Mouse (Mus musculus): ENCODE results near the gene Rilpl1. TPM values are rescaled to one million over a fixed set of nuclear protein-coding genes. Genes with fewer than 3 reads are reported as not detected.
"Not testable (repeated sequence)": the region's sequence is repeated elsewhere in the genome, so short reads cannot be mapped to it uniquely, and the experiment has no call there.

Rilpl1 gene
- 11.6 and 12.8 TPM in 2 replicates for polyA plus RNA-seq (2015; fragmentation: Nextera tagmentation; extraction: Ambion mirVana)

DNA sequence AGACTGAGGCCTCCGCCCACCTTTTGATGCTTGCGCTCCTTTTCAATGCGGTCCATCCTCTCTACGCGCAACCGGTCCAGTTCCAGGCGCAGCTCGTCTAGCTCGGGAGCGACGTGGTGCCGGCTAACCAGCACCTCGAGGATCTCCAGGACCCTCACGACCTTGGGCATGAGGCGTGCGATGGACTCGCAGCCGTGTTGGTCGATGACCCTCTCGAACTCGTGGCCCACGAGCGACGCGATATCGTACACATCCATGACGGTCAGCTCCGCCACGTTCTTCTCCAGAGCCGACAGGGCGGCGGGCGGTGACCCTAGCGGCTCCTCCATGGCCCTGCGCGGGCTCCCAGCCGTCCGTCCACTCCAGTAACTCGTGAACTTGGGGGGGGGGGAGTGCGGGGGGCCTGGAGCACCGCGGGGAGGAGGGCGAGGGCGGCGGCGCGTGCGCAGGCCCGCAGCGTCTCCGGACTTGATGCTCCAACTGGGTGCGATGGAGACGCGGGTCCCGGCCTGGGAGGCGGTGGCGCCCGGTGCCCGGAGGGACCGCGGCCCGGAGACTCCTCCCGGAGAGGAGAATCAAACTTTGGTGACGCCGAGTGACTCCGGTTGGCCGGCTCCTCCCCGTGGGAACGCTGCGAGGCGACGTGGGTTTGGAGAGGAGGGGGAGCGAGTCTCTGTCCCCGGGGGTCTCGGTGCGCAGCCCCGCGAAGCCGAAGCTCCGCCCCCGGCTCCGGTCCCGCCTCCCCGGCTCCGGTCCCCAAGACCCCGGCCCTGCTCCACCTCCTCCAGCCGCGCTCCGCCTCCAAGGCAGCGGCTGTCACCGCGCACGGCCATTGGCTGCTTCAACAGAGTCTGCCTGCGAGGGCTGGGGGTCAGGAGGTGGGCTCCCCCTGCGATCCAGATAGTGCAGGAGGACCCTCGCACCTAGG is at the start of gene Rilpl1:
Gene Rilpl1 (minus strand): TSS at position 737 of the 928 bp plus-strand sequence.
- Histone ChIP-seq H3K9me3 (no peaks in the 10 kb centered on the region), H3K4me3 (peak within 1 kb of the TSS; percentile 56), H3K9ac (replicated peaks) (peak within 1 kb of the TSS; percentile 58), H3K27me3 (no peaks in the 10 kb centered on the region), H3K4me1 (peaks cover 33% of the 10 kb centered on the region), H3K4me2 (replicated peaks) (peak within 1 kb of the TSS; percentile 78), H3K36me3 (no peaks in the 10 kb centered on the region), H3K27ac (replicated peaks) (peak within 1 kb of the TSS; percentile 74)
- WGBS = 1% methylated on average over 76 of the region's 96 CpGs
- peak; percentile 95 for ATAC-seq (replicated peaks)

DNA sequence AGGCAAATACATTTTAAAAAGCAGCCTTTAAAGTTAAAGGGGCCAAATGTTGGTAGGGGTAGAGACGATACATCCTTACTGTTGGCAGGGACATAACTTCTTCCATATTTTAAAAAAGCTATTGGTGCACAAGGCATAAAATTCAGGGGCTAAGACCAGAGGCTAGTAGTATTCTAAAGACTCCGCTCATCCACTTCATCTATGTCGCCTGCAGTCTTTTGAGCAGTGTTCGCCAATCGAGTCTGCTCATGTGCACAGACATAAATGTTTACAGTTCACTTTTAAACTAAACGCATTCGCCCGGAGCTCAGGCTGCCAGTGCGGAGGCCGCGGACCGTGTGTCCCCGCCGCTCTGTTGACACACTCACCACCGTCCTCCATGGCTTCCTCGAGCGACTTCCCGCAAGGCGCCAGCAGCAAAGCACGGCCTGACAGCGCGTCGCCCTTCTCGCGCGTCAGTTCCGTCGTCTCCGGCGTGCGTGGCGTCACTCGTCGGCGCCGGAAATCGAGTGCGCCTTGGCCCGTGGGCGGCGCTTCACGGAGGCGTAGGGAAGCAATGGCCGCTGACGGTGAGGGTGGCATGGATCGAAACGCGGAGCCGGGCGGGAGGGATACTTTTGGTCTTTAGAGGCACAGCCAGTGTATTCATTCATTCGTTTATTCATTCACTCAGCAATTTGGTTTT is 47.6 kb upstream of the Rilpl1 start, which contains the start of the genes Eif2b1 and Gtf2h3:
Gene Eif2b1 (minus strand): TSS at position 499 of the 685 bp plus-strand sequence.
Gene Gtf2h3 (plus strand): TSS at position 508 of the 685 bp plus-strand sequence.
- Histone ChIP-seq H3K9ac (replicated peaks) (peak within 1 kb of the TSS; percentile 76), H3K27me3 (no peaks in the 10 kb centered on the region), H3K27ac (replicated peaks) (peak within 1 kb of the TSS; percentile 64), H3K4me2 (replicated peaks) (peak within 1 kb of the TSS; percentile 90), H3K9me3 (no peaks in the 10 kb centered on the region), H3K36me3 (peaks cover 40% of the 10 kb centered on the region), H3K4me1 (peaks cover 26% of the 10 kb centered on the region), H3K4me3 (peak within 1 kb of the TSS; percentile 70)
- ATAC-seq (replicated peaks) = peak; percentile 96
- WGBS = under 1% methylated on average over 51 of the region's 51 CpGs

DNA sequence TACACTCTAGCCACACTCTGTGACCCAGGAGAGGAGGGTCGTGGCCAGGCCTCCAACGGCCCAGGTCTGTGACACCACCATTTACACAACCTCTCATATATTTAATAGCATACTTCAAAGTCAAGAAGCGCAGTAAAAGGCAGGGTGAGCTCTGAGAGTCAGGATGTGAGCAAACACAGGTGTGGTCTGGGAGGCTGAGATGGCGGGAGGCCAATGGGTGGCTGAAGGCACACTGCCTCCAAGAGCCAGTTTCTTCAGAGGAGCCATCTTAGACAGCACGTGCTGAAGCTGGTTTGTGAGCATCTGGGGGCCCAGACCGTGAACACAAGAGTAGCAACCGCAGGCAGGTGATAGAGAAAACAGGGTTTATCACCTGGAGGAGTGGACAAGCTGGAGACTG is 44.3 kb upstream of the Rilpl1 start:
- Histone ChIP-seq H3K4me1 (peaks cover 21% of the 10 kb centered on the region), H3K36me3 (peaks cover 61% of the 10 kb centered on the region), H3K9ac (replicated peaks) (no peak overlapping the region), H3K4me3 (no peak overlapping the region), H3K27me3 (no peaks in the 10 kb centered on the region), H3K9me3 (no peaks in the 10 kb centered on the region), H3K27ac (replicated peaks) (no peak overlapping the region), H3K4me2 (replicated peaks) (no peak overlapping the region)
- no peak for ATAC-seq (replicated peaks)
- 96% methylated on average over 7 of the region's 7 CpGs for WGBS

DNA sequence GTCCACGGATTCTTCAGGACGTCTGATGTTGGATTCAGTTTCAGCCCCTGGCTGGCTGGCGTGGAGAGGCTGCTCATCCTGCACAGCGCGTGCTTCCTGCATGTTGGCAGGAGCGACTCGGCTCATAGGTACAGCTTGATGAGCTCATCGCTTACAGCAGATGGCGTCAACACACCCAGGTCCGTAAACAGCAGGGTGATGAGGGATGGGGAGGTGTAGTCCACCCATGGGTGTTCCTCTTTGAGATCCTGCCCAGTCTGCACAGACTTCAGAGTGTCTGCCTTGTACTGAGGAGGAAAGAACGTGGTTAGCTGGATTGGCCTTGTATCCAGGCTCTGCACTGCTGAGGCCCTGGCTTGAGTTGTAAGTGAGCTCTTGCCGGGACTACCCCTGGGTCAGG is 39.9 kb upstream of the Rilpl1 start:
- Histone ChIP-seq H3K27me3 (no peaks in the 10 kb centered on the region), H3K36me3 (peaks cover 95% of the 10 kb centered on the region), H3K9me3 (no peaks in the 10 kb centered on the region), H3K27ac (replicated peaks) (no peak overlapping the region), H3K9ac (replicated peaks) (no peak overlapping the region), H3K4me1 (no peaks in the 10 kb centered on the region), H3K4me3 (no peak overlapping the region), H3K4me2 (replicated peaks) (no peak overlapping the region)
- 88% methylated on average over 12 of the region's 12 CpGs for WGBS
- ATAC-seq (replicated peaks) = no peak

DNA sequence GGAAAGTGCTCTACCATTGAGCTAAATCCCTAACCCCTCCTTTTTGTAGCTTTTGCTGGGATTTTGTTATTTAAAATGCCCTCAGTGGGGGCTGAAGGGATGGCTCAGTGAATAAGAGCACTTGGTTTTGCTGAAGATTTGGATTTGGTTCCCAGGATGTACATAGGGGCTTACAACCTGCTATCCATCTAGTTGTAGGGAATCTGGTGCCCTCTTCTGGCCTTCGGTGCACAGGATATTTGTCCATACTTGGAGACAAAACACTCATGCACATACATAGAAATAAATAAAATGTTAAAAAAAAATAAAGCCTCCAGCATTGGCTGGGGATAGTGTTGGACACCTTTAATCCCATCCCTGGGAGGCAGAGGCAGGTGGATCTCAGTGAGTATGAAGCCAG is 24.0 kb upstream of the Rilpl1 start:
- H3K27me3 ChIP-seq = no peaks in the 10 kb centered on the region
- no peak overlapping the region for H3K4me3 ChIP-seq
- peaks cover 17% of the 10 kb centered on the region for H3K4me1 ChIP-seq
- no peak overlapping the region for H3K4me2 ChIP-seq (replicated peaks)
- no peaks in the 10 kb centered on the region for H3K9me3 ChIP-seq
- H3K9ac ChIP-seq (replicated peaks) = no peak overlapping the region
- H3K36me3 ChIP-seq = peaks cover 53% of the 10 kb centered on the region
- H3K27ac ChIP-seq (replicated peaks) = no peak overlapping the region
- WGBS = 75% methylated on average over 1 of the region's 1 CpGs
- no peak for ATAC-seq (replicated peaks)

DNA sequence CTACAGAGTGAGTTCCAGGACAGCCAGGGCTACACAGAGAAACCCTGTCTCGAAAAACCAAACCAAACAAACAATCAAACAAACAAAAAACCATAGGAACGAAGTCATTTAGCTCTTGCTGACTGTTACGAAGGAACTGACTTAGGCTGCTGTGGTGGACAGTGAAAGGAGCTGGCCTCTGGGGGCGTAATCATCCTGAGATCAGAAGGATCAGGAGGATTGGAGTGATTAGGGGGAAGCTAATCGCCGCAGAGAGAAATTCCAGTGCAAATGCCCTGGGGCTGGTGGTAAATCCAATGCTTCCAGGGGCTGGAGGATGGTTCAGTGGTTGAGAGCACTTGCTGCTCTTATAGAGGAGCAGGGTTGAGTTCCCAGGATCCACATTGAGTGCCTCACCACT is 22.4 kb upstream of the Rilpl1 start:
- H3K4me2 ChIP-seq (replicated peaks) = peak overlapping the region; percentile 84
- H3K4me3 ChIP-seq = peak overlapping the region; percentile 94
- no peaks in the 10 kb centered on the region for H3K9me3 ChIP-seq
- H3K36me3 ChIP-seq = peaks cover 40% of the 10 kb centered on the region
- H3K4me1 ChIP-seq = peaks cover 17% of the 10 kb centered on the region
- H3K27me3 ChIP-seq = no peaks in the 10 kb centered on the region
- no peak for ATAC-seq (replicated peaks)
- 0 out of 2 replicates have a peak overlapping the region, but pooled peaks have one; percentile 85 for H3K9ac ChIP-seq (replicated peaks)
- WGBS = 62% methylated on average over 6 of the region's 6 CpGs
- H3K27ac ChIP-seq (replicated peaks) = no peak overlapping the region

DNA sequence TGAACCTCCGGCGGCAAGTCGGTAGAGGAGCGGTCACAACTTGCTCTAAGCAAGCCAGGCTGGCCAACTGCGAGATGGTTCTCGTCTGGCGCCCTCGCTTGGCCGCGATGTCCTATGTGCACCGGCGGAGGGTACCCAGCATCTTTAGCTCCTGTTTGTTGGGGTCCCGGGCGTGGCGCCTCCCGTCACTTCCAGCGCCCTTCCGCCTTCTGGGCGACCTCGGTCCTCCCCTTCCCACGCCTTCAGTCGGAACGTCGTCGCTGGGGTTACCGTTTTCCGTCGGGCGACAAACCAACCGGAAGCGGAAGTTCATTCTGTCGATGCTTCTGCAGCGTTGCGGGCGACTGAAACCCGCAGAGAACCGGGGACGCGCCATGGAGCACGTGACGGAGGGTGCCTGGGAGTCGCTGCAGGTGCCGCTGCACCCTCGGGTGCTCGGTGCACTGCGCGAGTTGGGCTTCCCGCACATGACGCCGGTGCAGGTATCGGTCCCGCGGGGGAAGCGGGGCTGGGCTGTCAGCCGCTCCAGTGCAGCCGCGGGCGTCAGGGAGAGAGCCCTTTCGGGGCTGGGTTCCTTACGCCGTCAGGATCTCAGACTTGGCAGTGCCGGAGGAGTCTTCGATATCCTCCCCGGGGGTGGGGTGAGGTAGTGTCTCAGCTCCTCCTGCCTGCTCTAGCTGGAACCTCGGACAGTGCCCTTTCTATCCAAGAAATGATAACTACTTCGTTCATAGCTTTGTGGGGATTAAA is 21.5 kb upstream of the Rilpl1 start, which contains the start of gene Ddx55:
Gene Ddx55 (plus strand): TSS at position 307 of the 750 bp plus-strand sequence.
- Histone ChIP-seq H3K36me3 (peaks cover 41% of the 10 kb centered on the region), H3K27me3 (no peaks in the 10 kb centered on the region), H3K4me2 (replicated peaks) (peak within 1 kb of the TSS; percentile 84), H3K9me3 (no peaks in the 10 kb centered on the region), H3K9ac (replicated peaks) (peak within 1 kb of the TSS; percentile 85), H3K4me3 (peak within 1 kb of the TSS; percentile 94), H3K27ac (replicated peaks) (peak within 1 kb of the TSS; percentile 85), H3K4me1 (peaks cover 17% of the 10 kb centered on the region)
- WGBS = under 1% methylated on average over 66 of the region's 66 CpGs
- peak; percentile 89 for ATAC-seq (replicated peaks)

DNA sequence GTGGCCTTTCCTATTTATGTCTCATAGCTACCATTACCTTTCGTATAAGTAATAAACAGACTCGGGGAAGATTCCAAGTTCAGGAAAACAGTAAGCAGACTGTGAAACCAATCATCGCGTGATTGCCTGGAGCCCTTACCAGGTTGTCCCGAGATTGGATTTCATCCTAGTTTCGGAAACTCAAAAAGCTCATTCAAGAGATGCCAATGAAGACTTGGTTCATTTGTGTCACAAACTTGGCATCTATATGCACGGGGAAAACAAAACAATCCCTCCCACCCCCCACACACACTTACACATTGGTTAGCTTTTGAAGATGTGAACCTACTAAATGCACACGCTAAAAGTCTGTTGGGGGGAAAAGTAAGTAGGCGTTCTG is 20.9 kb upstream of the Rilpl1 start:
- H3K9ac ChIP-seq (replicated peaks) = peak overlapping the region; percentile 85
- peak overlapping the region; percentile 85 for H3K27ac ChIP-seq (replicated peaks)
- H3K4me2 ChIP-seq (replicated peaks) = peak overlapping the region; percentile 84
- 5% methylated on average over 9 of the region's 9 CpGs for WGBS
- H3K27me3 ChIP-seq = no peaks in the 10 kb centered on the region
- H3K4me1 ChIP-seq = peaks cover 17% of the 10 kb centered on the region
- H3K9me3 ChIP-seq = no peaks in the 10 kb centered on the region
- 0 out of 2 replicates have a peak, but pooled peaks have one; percentile 7 for ATAC-seq (replicated peaks)
- peaks cover 44% of the 10 kb centered on the region for H3K36me3 ChIP-seq
- peak overlapping the region; percentile 94 for H3K4me3 ChIP-seq

DNA sequence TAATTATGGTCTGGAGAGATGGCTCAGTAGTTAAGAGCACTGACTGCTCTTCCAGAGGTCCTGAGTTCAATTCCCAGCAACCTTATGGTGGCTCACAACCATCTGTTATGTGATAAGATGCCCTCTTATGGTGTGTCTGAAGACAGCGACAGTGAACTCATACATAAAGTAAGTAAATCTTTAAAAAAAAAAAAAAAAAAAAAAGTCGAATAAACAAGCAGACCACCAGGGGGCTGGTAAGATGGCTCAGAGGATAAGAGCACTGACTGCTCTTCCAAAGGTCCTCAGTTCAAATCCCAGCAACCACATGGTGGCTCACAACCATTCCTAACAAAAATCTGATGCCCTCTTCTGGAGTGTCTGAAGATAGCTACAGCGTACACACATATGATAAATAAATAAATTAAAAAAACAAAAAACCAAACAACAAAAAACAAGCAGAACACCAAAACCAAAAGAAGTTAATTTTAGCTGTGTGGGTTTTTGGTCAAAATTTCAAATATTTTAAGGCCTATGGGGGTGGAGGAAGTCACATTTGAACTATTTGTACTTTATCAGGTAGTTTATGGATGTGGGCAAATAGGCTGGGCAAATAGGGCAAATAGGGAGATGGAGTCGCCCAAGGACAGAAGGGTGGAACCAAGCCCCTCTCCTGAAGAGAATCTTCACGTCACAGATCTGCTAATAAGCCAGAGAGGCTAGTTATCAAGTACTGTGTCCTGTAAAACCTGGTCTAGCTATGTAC is 20.3 kb upstream of the Rilpl1 start:
- WGBS = 37% methylated on average over 5 of the region's 5 CpGs
- not testable (repeated sequence) for H3K9me3 ChIP-seq; H3K27me3 ChIP-seq; ATAC-seq (replicated peaks)
- Histone ChIP-seq H3K9ac (replicated peaks) (peak overlapping the region; percentile 85), H3K27ac (replicated peaks) (peak overlapping the region; percentile 85), H3K4me1 (peaks cover 17% of the 10 kb centered on the region), H3K4me2 (replicated peaks) (peak overlapping the region; percentile 84), H3K36me3 (peaks cover 44% of the 10 kb centered on the region), H3K4me3 (peak overlapping the region; percentile 94)

DNA sequence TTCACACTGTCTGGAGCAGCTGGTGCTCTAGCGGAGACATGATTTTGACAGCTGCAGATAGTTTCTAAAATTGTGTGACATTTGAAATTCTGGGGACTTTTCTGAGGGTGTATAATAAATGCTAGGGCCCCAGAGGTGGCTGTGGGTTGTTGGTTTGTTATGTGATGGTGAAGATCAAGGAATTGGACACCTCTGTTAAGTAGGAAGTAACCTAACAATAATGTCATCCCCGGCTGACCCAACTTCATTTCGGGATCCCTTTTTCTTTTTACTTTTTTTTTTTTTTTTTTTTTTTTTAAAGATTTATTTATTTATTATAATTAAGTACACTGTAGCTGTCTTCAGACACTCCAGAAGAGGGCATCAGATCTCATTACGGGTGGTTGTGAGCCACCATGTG is 19.5 kb upstream of the Rilpl1 start:
- H3K27ac ChIP-seq (replicated peaks); H3K4me2 ChIP-seq (replicated peaks); H3K9me3 ChIP-seq; H3K4me3 ChIP-seq; H3K9ac ChIP-seq (replicated peaks); H3K27me3 ChIP-seq; ATAC-seq (replicated peaks): not testable (repeated sequence)
- Histone ChIP-seq H3K36me3 (peaks cover 44% of the 10 kb centered on the region), H3K4me1 (peaks cover 17% of the 10 kb centered on the region)
- WGBS = 74% methylated on average over 4 of the region's 4 CpGs

DNA sequence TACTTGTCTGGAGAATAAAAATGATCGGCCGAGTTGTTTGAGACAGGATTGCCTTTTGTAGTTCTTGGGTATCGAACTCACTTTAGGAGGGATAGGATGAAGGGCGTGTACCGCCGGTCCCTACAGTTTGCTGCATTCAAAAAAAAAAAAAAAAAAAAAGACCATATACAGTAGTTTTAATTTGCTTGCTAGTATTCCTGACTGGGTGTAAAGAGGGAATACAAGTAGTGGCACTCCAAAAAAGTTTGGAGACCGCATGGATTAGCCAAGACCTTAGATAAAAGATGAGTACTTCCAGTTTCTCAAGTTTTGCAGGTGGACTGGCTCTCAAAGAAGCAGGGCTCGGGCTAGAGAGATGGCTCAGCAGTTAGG is 10.4 kb upstream of the Rilpl1 start:
- H3K9ac ChIP-seq (replicated peaks) = peak overlapping the region; percentile 62
- peak overlapping the region; percentile 68 for H3K27ac ChIP-seq (replicated peaks)
- H3K9me3 ChIP-seq = no peaks in the 10 kb centered on the region
- H3K4me3 ChIP-seq = peak overlapping the region; percentile 97
- H3K36me3 ChIP-seq = peaks cover 32% of the 10 kb centered on the region
- 13% methylated on average over 8 of the region's 8 CpGs for WGBS
- H3K4me1 ChIP-seq = peaks cover 22% of the 10 kb centered on the region
- H3K27me3 ChIP-seq = no peaks in the 10 kb centered on the region
- peak overlapping the region; percentile 87 for H3K4me2 ChIP-seq (replicated peaks)
- ATAC-seq (replicated peaks) = no peak
